Mouse (Mus musculus): ENCODE measurements around the gene Samd14.

The Samd14 gene

GRCm38 (mm10) chr11:95070140-95071107, 60.7 kb downstream of the Samd14 start:
- in situ Hi-C loops (cut with MboI, MseI), result no loop called here

DNA sequence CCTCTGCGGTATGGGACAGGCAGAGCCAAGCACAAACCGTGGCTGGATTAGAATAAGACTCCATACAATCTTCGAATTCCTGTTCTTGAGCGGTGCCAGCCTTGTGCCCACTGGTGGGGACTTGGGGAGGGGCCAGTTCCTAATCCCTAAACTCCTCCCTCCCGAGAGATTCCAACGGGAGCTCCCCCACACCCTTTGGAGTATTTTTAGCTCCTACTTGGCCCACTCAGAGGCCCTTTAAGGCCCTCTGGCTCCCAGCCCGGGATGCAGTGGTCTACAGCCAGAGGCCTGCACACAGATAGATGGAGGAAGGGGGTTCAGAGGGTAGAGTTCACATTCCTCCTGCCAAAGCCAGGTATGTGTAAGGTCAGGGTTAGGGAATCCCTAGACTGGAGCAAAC, 61.6 kb downstream of the Samd14 start:
- in situ Hi-C loops (cut with MboI, MseI), result no loop called here

DNA sequence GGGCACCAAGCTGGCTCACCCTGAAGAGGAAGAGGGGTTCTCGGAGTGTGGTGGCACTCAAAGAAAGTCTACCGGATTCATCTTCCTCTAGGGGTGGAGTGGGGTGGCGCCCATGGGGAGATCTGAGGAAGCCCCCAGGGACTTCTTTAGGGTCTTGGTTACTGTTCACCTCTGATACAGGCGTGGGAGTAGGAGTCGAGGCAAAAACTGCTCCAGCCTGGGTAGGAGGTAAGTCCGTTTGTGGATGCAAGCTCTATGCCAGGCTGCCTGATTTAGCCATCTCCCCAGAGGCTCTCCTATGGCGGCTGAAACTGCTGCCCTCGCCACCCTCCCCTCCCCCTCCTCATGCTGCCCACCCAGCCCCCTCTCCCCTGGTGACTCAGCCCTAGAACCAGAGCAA, 62.5 kb downstream of the Samd14 start:
- in situ Hi-C loops (cut with MboI, MseI), result no loop called here

DNA sequence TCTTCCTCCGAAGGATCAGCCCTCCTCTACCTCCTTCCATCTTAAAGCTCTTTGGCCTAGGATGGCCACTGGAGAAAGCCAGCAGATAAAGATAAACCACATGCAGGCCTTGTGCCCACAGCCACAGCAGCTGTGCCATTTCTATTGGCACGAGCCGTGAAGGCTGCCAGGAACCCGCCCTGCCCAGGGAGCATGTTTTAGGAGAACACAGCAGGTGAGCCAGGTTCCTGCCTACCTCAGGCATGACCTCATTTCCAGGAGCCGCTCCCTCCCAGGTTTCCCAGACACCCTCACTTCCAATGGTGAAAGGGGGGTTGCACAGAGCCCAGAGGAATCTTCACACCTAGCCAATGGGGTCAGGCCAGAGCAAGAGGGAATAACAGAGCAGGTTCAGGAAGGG, 63.1 kb downstream of the Samd14 start:
- in situ Hi-C loops (cut with MboI, MseI), result no loop called here

GRCm38 (mm10) chr11:95073835-95074234, 64.2 kb downstream of the Samd14 start:
- in situ Hi-C loops (cut with MboI, MseI), result no loop called here

GRCm38 (mm10) chr11:95074694-95075093, 65.0 kb downstream of the Samd14 start:
- in situ Hi-C loops (cut with MboI, MseI), result loop anchor here (5.0 kb wide), 1 partner anchor 38 kb away; no protein-coding TSS in a partner anchor

- in situ Hi-C loops (cut with MboI, MseI), result loop anchor here (5.0 kb wide), 1 partner anchor 37 kb away; no protein-coding TSS in a partner anchor
Observed at GRCm38 (mm10) chr11:95075197-95076040, 65.7 kb downstream of the Samd14 start.

Data from T-helper 1 cell (primary cell).